Mouse (Mus musculus): ENCODE data around the gene Sobp. TPM values are rescaled to one million over a fixed set of nuclear protein-coding genes. Genes with fewer than 3 reads are reported as not detected.

The Sobp gene
- polyA plus RNA-seq, 1 experiment from 2014 or later, result 11.1 TPM

- no peaks in the 10 kb centered on the region for H3K36me3 ChIP-seq (ENCODE audit: control insufficient read depth, insufficient read depth, low read length)
- H3K27ac ChIP-seq (ENCODE audit: low read depth, low read length), result peak overlapping the region; percentile 83
- 17% methylated on average over 7 of the region's 7 CpGs for WGBS
- no peaks in the 10 kb centered on the region for H3K27me3 ChIP-seq (ENCODE audit: control insufficient read depth, insufficient read depth, low read length)
- no peak overlapping the region for H3K4me3 ChIP-seq (ENCODE audit: low read depth, low read length)
- DNase-seq (ENCODE audit: low spot score) (peak; percentile 72), ATAC-seq (ENCODE audit: low FRiP score) (peak; percentile 89)
- H3K9me3 ChIP-seq (ENCODE audit: control insufficient read depth, low read length), result no peaks in the 10 kb centered on the region
- H3K4me2 ChIP-seq (replicated peaks; ENCODE audit: low read depth, low read length), result no peak overlapping the region
- H3K4me1 ChIP-seq (replicated peaks; ENCODE audit: control insufficient read depth, insufficient read depth, low read length), result peaks cover 12% of the 10 kb centered on the region
- H3K9ac ChIP-seq (ENCODE audit: low read depth, low read length), result no peak overlapping the region
Observed at GRCm38 (mm10) chr10:43043351-43044209, 130.8 kb downstream of the Sobp start.

GRCm38 (mm10) chr10:43042591-43043327, 131.6 kb downstream of the Sobp start:
- Histone ChIP-seq H3K9me3 (ENCODE audit: control insufficient read depth, low read length) (no peaks in the 10 kb centered on the region), H3K36me3 (ENCODE audit: control insufficient read depth, insufficient read depth, low read length) (no peaks in the 10 kb centered on the region), H3K4me1 (replicated peaks; ENCODE audit: control insufficient read depth, insufficient read depth, low read length) (peaks cover 12% of the 10 kb centered on the region), H3K4me3 (ENCODE audit: low read depth, low read length) (no peak overlapping the region), H3K27ac (ENCODE audit: low read depth, low read length) (peak overlapping the region; percentile 83), H3K4me2 (replicated peaks; ENCODE audit: low read depth, low read length) (no peak overlapping the region), H3K9ac (ENCODE audit: low read depth, low read length) (no peak overlapping the region), H3K27me3 (ENCODE audit: control insufficient read depth, insufficient read depth, low read length) (no peaks in the 10 kb centered on the region)
- peak; percentile 62 for ATAC-seq (ENCODE audit: low FRiP score)
- 28% methylated on average over 10 of the region's 10 CpGs for WGBS
- peak; percentile 30 for DNase-seq (ENCODE audit: low spot score)

GRCm38 (mm10) chr10:43041794-43042193, 132.5 kb downstream of the Sobp start:
- ATAC-seq (ENCODE audit: low FRiP score) (no peak), DNase-seq (ENCODE audit: low spot score) (no peak)
- WGBS, result 85% methylated on average over 3 of the region's 3 CpGs
- Histone ChIP-seq H3K9ac (ENCODE audit: low read depth, low read length) (no peak overlapping the region), H3K4me3 (ENCODE audit: low read depth, low read length) (no peak overlapping the region), H3K36me3 (ENCODE audit: control insufficient read depth, insufficient read depth, low read length) (no peaks in the 10 kb centered on the region), H3K4me2 (replicated peaks; ENCODE audit: low read depth, low read length) (no peak overlapping the region), H3K27me3 (ENCODE audit: control insufficient read depth, insufficient read depth, low read length) (no peaks in the 10 kb centered on the region), H3K9me3 (ENCODE audit: control insufficient read depth, low read length) (no peaks in the 10 kb centered on the region), H3K4me1 (replicated peaks; ENCODE audit: control insufficient read depth, insufficient read depth, low read length) (peaks cover 15% of the 10 kb centered on the region), H3K27ac (ENCODE audit: low read depth, low read length) (no peak overlapping the region)

- 0 out of 2 replicates have a peak, but pooled peaks have one; percentile 28 for ATAC-seq (ENCODE audit: low FRiP score)
- no peak overlapping the region for H3K27ac ChIP-seq (ENCODE audit: low read depth, low read length)
Observed at GRCm38 (mm10) chr10:43037455-43037793, 136.9 kb downstream of the Sobp start.

GRCm38 (mm10) chr10:43036646-43037454, 137.5 kb downstream of the Sobp start:
- Histone ChIP-seq H3K9me3 (ENCODE audit: control insufficient read depth, low read length) (no peaks in the 10 kb centered on the region), H3K4me2 (replicated peaks; ENCODE audit: low read depth, low read length) (no peak overlapping the region), H3K4me1 (replicated peaks; ENCODE audit: control insufficient read depth, insufficient read depth, low read length) (peaks cover 6% of the 10 kb centered on the region), H3K27ac (ENCODE audit: low read depth, low read length) (no peak overlapping the region), H3K4me3 (ENCODE audit: low read depth, low read length) (no peak overlapping the region), H3K27me3 (ENCODE audit: control insufficient read depth, insufficient read depth, low read length) (no peaks in the 10 kb centered on the region), H3K36me3 (ENCODE audit: control insufficient read depth, insufficient read depth, low read length) (no peaks in the 10 kb centered on the region), H3K9ac (ENCODE audit: low read depth, low read length) (no peak overlapping the region)
- no peak for DNase-seq (ENCODE audit: low spot score)
- 57% methylated on average over 21 of the region's 21 CpGs for WGBS
- no peak for ATAC-seq (ENCODE audit: low FRiP score)

More at GRCm38 (mm10) chr10:43037455-43037793, 136.9 kb downstream of the Sobp start:
- Histone ChIP-seq H3K4me3 (ENCODE audit: low read depth, low read length) (no peak overlapping the region), H3K36me3 (ENCODE audit: control insufficient read depth, insufficient read depth, low read length) (no peaks in the 10 kb centered on the region), H3K27me3 (ENCODE audit: control insufficient read depth, insufficient read depth, low read length) (no peaks in the 10 kb centered on the region), H3K9ac (ENCODE audit: low read depth, low read length) (no peak overlapping the region), H3K4me1 (replicated peaks; ENCODE audit: control insufficient read depth, insufficient read depth, low read length) (peaks cover 6% of the 10 kb centered on the region), H3K9me3 (ENCODE audit: control insufficient read depth, low read length) (no peaks in the 10 kb centered on the region), H3K4me2 (replicated peaks; ENCODE audit: low read depth, low read length) (no peak overlapping the region)
- WGBS, result 45% methylated on average over 7 of the region's 7 CpGs
- DNase-seq (ENCODE audit: low spot score), result no peak

GRCm38 (mm10) chr10:43035579-43035978, 138.8 kb downstream of the Sobp start:
- H3K36me3 ChIP-seq (ENCODE audit: control insufficient read depth, insufficient read depth, low read length), result no peaks in the 10 kb centered on the region
- 69% methylated on average over 8 of the region's 8 CpGs for WGBS
- no peaks in the 10 kb centered on the region for H3K9me3 ChIP-seq (ENCODE audit: control insufficient read depth, low read length)
- H3K4me1 ChIP-seq (replicated peaks; ENCODE audit: control insufficient read depth, insufficient read depth, low read length), result peaks cover 6% of the 10 kb centered on the region; the same call in 1 of the 2 replicates
- no peak overlapping the region for H3K4me2 ChIP-seq (replicated peaks; ENCODE audit: low read depth, low read length)
- no peak for ATAC-seq (ENCODE audit: low FRiP score)
- no peak for DNase-seq (ENCODE audit: low spot score)
- no peak overlapping the region for H3K4me3 ChIP-seq (ENCODE audit: low read depth, low read length)
- no peaks in the 10 kb centered on the region for H3K27me3 ChIP-seq (ENCODE audit: control insufficient read depth, insufficient read depth, low read length)
- H3K9ac ChIP-seq (ENCODE audit: low read depth, low read length), result no peak overlapping the region
- no peak overlapping the region for H3K27ac ChIP-seq (ENCODE audit: low read depth, low read length)

GRCm38 (mm10) chr10:43034811-43035210, 139.5 kb downstream of the Sobp start:
- 77% methylated on average over 4 of the region's 4 CpGs for WGBS
- Histone ChIP-seq H3K9ac (ENCODE audit: low read depth, low read length) (no peak overlapping the region), H3K9me3 (ENCODE audit: control insufficient read depth, low read length) (no peaks in the 10 kb centered on the region), H3K4me2 (replicated peaks; ENCODE audit: low read depth, low read length) (no peak overlapping the region), H3K27me3 (ENCODE audit: control insufficient read depth, insufficient read depth, low read length) (no peaks in the 10 kb centered on the region), H3K4me3 (ENCODE audit: low read depth, low read length) (no peak overlapping the region), H3K36me3 (ENCODE audit: control insufficient read depth, insufficient read depth, low read length) (no peaks in the 10 kb centered on the region), H3K27ac (ENCODE audit: low read depth, low read length) (no peak overlapping the region), H3K4me1 (replicated peaks; ENCODE audit: control insufficient read depth, insufficient read depth, low read length) (peaks cover 6% of the 10 kb centered on the region; the same call in 1 of the 2 replicates)
- ATAC-seq (ENCODE audit: low FRiP score) (no peak), DNase-seq (ENCODE audit: low spot score) (no peak)

GRCm38 (mm10) chr10:43033481-43034248, 140.7 kb downstream of the Sobp start:
- Histone ChIP-seq H3K27me3 (ENCODE audit: control insufficient read depth, insufficient read depth, low read length) (no peaks in the 10 kb centered on the region), H3K9ac (ENCODE audit: low read depth, low read length) (no peak overlapping the region), H3K36me3 (ENCODE audit: control insufficient read depth, insufficient read depth, low read length) (no peaks in the 10 kb centered on the region), H3K9me3 (ENCODE audit: control insufficient read depth, low read length) (no peaks in the 10 kb centered on the region), H3K27ac (ENCODE audit: low read depth, low read length) (no peak overlapping the region), H3K4me3 (ENCODE audit: low read depth, low read length) (no peak overlapping the region), H3K4me2 (replicated peaks; ENCODE audit: low read depth, low read length) (no peak overlapping the region), H3K4me1 (replicated peaks; ENCODE audit: control insufficient read depth, insufficient read depth, low read length) (peaks cover 6% of the 10 kb centered on the region; the same call in 1 of the 2 replicates)
- WGBS, result 83% methylated on average over 15 of the region's 15 CpGs
- no peak for ATAC-seq (ENCODE audit: low FRiP score)
- DNase-seq (ENCODE audit: low spot score), result no peak

All from hindbrain, embryonic 11.5 days (tissue).